Mouse (Mus musculus): ENCODE measurements at regions not wholly inside any gene's neighbourhood (a gene's known extent, or its start where the extent isn't known, plus 50 kb on each side); places are given as distances from the start of the nearest gene placed in this dataset.
"Not testable (repeated sequence)": the region's sequence is repeated elsewhere in the genome, so short reads cannot be mapped to it uniquely, and the experiment has no call there.

DNA sequence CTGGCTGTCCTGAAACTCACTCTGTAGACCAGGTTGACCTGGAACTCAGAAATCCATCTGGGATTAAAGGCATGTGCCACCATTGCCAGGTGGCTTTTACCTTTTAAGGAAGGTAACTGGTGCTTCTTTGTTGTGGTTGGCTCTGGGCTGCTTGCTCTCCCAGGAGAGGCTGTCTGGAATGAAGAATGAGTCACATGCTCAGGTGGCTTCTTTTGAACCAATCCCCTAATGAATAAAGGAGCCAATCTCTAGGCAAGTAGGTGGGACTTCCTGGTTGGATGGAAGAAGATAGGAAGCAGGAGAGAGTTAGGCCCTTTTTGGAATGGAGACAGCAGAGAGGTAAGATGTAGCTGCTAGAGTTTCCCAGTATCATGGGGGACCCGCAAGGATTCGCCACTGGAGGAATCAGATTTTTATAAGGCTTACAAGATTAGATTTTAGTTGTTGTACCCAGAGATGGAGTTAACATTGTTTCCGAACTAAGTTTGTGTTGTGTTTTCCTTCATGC, 241.6 kb downstream of the Enc1 start:
- ATAC-seq: no peak

- ATAC-seq: no peak
These were observed 240.4 kb downstream of the Enc1 start for GRCm38 (mm10) chr13:97481259-97481658.

DNA sequence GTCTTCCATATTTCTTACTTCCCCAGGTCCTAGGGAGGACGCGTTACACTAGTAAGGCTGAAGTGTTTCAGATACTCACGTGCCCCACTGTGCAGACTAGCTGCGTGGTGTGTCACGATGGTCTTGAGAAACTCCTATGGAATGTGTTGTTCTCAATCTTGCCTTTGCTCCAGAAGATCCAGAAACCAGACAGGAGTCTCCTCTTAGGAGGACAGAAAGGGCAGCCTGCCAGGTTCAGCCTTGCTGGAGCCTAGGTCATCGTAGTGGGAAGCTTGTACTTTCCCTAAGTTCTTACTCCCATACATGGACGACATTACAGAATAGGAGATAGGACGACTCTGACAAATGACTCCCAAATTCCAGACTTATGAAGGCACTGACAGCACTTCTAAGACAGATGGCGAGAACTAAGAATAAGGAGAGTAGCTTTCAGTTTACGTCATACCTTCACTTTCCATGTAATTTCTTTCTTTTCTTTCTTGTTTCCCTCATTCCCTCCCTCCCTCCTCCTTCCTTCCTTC, 238.2 kb downstream of the Enc1 start:
- ATAC-seq: no peak

GRCm38 (mm10) chr13:97473971-97474365, 233.1 kb downstream of the Enc1 start:
- ATAC-seq: no peak

- ATAC-seq: no peak
These were observed 232.5 kb downstream of the Enc1 start for GRCm38 (mm10) chr13:97473256-97473970.

DNA sequence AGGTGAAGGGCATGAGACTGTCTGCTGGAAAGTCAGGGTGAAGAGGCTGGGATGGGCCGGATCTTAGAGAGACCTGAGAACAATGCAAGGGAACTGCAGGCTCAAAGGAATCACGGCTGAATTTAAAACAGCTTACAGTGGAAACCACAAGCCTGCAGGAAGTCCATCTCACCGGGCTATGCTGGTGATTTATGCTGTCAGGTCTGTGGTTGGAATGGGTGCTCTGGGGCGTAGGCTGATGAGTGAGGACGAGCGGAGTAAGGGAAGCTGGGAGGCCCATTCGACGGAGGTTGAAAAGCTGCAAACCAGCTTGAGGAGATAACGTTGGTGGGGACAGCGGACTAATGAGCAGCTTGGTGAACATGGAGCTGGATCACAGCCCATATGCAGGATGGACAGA, 229.1 kb downstream of the Enc1 start:
- no peak for ATAC-seq

DNA sequence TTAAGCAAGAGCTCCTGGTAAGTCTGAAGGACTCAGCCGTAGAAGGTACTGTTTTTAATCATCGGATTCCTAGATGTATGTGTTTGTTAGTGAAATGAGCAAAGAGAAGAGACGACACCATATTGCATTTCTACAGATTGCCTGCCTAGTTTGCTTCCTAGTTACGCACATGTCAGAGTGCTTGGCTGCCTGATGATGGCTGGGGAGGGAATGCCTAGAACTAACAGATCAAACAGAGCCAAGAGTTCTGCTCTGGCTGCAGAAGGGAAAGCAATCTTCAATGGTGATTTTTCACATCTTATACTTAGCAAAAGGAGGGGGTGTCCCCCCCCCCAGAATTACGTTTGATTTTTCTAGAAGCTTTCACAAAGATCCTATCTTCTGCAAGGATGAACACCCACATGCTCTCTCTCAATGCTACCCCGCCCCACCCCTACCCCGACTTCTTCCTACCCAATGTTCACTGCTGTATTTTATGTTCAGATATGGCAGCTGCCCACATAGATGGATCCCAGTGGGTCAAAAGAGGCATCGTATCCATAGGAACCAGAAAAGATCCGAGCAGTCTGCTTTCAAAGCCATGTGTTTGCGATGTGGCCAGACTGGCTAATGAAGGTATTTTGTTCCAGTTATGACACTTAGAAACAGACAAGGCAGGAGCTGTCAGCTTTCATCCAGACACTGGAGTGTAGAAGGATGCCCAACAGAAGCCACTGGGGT, 228.1 kb downstream of the Enc1 start:
- no peak for ATAC-seq

GRCm38 (mm10) chr13:97466585-97466984, 225.7 kb downstream of the Enc1 start:
- not testable (repeated sequence) for ATAC-seq

DNA sequence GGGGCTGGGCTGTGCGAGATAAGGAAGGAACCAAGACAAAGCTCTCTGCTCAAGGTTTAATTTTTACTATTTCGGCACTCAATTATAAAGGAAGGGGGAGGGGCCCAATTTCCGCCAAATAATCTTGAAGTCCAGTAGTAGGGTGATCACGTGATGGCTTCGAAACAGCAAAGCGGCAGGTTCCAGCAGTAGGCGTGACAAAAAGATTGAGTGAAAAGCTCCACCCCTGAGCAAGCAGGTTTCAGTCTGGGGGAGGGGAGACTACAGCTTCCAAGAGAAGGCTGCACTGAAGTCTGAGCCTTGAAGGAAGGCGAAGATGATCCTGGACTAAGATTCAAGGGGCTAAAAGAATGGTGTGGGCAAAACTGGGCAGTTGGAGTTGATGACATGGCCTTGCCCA, 222.9 kb downstream of the Enc1 start:
- ATAC-seq: no peak

DNA sequence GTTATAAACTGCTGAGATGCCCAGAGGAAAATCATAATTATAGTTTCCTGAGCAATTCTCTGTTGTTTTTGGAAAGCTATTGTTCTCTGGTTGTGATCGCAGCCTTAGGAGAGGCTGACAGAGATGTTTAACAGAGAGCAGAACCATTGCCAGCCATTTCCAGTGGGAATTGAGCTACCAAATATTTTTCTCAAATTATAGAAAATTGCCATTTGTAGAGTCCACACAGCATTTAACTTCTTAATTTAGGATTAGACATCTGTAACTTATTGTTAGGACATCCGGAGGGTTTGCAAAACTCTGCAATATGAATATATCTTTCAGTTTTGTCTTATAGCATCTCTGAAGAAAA, 222.0 kb downstream of the Enc1 start:
- no peak for ATAC-seq

- no peak for ATAC-seq
These were observed 221.4 kb downstream of the Enc1 start for GRCm38 (mm10) chr13:97462110-97462883.

DNA sequence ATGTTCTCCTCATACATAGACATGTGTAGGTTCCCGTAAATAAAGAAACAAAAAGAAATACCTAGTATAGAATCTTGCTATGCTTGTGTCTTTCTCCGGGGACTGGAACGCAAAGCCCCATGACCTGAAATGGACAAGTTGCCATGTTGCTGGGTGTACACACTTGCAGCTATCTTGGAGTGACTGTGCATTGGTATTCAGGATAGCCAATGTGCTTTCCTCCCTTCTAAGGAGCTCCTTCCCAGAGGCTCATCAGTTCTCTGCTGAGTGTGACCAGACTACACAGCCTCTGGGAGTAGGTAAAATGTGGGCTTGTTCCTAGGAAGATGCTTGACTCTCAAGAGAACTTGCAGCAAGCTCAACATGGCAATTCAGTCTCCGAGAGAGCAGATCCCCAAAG, 220.3 kb downstream of the Enc1 start:
- ATAC-seq: no peak

- no peak for ATAC-seq
These were observed 218.2 kb downstream of the Enc1 start for GRCm38 (mm10) chr13:97459106-97459505.

- no peak for ATAC-seq
These were observed 215.1 kb downstream of the Enc1 start for GRCm38 (mm10) chr13:97455961-97456360.

DNA sequence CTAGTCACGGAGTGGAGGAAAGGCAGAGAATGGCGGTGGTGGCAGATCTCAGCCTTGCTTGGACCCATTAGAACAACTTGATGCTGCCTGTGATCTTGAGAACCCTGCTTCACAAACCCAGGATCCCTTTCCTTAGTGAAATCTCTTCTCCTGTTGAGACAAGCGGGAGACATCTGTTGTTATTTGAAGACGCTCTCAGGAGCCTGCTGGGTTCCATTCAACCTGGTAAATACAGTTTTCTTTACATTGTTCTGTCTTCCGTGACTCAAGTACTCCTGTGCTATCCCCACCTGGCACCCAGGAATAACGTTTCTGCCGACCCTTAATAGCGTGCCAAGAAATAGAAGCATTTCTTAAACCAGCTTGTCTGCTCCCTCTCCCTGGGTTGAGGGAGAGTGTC, 213.8 kb downstream of the Enc1 start:
- ATAC-seq: no peak

GRCm38 (mm10) chr13:97453469-97453868, 212.6 kb downstream of the Enc1 start:
- ATAC-seq: no peak

- ATAC-seq: no peak
These were observed 212.2 kb downstream of the Enc1 start for GRCm38 (mm10) chr13:97453090-97453430.

GRCm38 (mm10) chr13:97452386-97453089, 211.6 kb downstream of the Enc1 start:
- no peak for ATAC-seq

GRCm38 (mm10) chr13:97451276-97451675, 210.4 kb downstream of the Enc1 start:
- ATAC-seq: no peak

GRCm38 (mm10) chr13:97448123-97448522, 207.2 kb downstream of the Enc1 start:
- ATAC-seq: no peak

DNA sequence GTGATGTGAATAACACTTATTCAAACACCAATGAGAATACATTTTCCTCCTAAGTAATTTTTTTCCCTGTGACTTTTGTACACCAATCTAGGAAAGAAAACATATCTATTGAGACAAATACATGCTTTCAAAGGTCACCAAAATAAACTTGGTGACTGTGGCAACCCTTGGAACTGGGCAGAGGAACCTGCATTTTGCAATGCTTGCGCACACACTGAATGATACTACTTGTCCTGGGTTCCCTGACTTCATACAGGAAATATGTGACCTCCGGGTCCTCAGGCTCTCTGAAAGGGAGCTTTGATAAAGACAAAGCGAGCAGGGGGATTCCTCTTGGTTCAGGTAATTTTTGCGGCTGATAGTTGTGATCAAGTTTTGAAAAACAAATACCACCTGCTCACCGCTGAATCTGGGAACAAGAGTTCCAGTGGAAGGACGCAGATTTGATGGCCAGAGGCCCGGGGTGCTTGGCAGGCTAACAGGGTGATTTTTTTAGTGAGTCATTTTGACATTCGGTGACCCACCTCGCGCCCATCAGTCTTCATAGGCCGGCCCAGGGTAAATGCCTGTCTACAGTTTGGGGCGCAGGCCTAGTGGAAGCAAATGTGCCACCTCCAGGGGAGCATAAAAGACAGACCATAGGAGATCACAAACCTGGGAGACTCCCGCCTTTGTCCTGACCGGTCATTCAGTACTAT, 203.0 kb downstream of the Enc1 start:
- ATAC-seq: no peak

DNA sequence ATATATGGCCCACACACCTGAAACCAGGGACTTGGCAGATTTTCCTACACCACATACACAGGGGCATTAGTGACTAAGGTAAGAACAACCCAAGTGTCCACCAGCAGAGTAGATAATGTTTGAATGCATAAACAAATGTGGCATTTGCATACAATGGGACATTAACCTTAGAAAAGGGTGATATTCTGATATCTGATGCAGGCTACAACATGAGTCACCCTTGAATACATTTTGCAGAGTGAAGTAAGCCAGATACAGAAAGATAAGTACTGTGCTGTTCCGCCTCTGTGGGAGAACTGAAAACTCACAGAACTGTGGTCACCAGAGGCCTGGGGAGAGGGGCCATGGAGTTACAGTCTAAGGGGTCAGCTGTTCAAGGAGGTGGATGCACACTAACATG, 201.9 kb downstream of the Enc1 start:
- peak; percentile 33 for ATAC-seq

All from CD4-positive, CD25-positive, alpha-beta regulatory T cell, adult 4 months (primary cell).